Mouse (Mus musculus) cerebellum, adult 2 months (tissue): ENCODE measurements around the gene Tsc22d1.

Experiments used
- CTCF ChIP-seq: fragments of 200-500 bp; IDR thresholded peaks from 2 replicates; pipeline ENCODE4 v1.5.1; 2011; ENCODE audit warnings: low read depth, mild to moderate bottlenecking, control low read depth, low read length, moderate library complexity, borderline replicate concordance; ENCODE audit not compliant: insufficient read depth
- POLR2A ChIP-seq: fragments of 200-500 bp; IDR thresholded peaks from 2 replicates; pipeline ENCODE4 v1.6.1; 2011; ENCODE audit warnings: low read length, control low read depth, borderline replicate concordance; ENCODE audit not compliant: insufficient read depth

GRCm38 (mm10) chr14:76374601-76375000 is 40.2 kb upstream of the Tsc22d1 start:
- TF ChIP-seq POLR2A = no peak
- no peak for TF ChIP-seq CTCF
